Mouse (Mus musculus): Measurements from ENCODE around the gene Lmntd1. TPM values are rescaled to one million over a fixed set of nuclear protein-coding genes. Genes with fewer than 3 reads are reported as not detected.

Lmntd1 gene
- total and polyA plus RNA-seq, 3 experiments, result 0.08 to 0.43 (median 0.26) TPM

DNA sequence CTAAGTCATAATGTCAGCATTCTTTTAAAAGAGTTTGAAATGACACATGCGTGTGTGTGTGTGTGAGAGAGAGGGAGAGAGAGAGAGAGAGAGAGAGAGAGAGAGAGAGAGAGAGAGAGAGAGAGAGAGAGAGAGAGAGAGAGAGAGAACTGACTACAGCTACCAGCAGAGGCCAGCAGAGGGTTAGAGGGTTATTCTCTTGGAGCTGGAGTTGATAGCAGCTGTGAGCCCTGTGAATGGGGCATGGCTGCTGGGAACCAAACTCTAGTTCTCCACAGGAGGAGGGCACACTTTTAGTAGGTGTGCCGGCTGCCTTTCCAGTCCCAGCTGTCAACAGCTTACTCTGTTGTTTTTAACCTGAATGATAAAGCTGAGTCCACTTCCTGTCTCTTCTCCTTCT, 242.1 kb downstream of the Lmntd1 start:
- H3K4me1 ChIP-seq (ENCODE audit: control insufficient read depth in 1 of 2, insufficient read depth in 2 of 2), result peaks cover 0 to 13% of the 10 kb centered on the region in 2 experiments; a peak in 1 of 4 replicates
- dilution Hi-C loops (cut with MboI; ENCODE audit: extremely low pct_ligation_motif_present, extremely low pct_unique_long_range_greater_than_20kb, low sequenced_read_pairs) (no loop called here), in situ Hi-C loops (cut with MboI; ENCODE audit: low pct_ligation_motif_present, low pct_unique_long_range_greater_than_20kb, low sequenced_read_pairs) (no loop called here)
- no peak for DNase-seq (ENCODE audit: extremely low read depth)
- H3K79me2 ChIP-seq (replicated peaks; ENCODE audit: control insufficient read depth, extremely low read depth, insufficient read depth, poor library complexity, severe bottlenecking), result no peaks in the 10 kb centered on the region
- no peaks in the 10 kb centered on the region for H3K27me3 ChIP-seq (replicated peaks)
- no peak overlapping the region for H3K4me3 ChIP-seq (replicated peaks in 1 of 3; ENCODE audit: low read depth in 2 of 3, low read length in 2 of 3, poor library complexity in 1 of 3)
- H3K4me2 ChIP-seq (ENCODE audit: insufficient read depth, low read depth, poor library complexity, severe bottlenecking), result no peak overlapping the region
- H3K9ac ChIP-seq (ENCODE audit: insufficient read depth, low read depth), result no peak overlapping the region
- no peak overlapping the region for H3K27ac ChIP-seq (ENCODE audit: insufficient read depth, low read depth)
- no peaks in the 10 kb centered on the region for H3K9me3 ChIP-seq (replicated peaks; ENCODE audit: low read length)
- TF ChIP-seq RCOR1 (conservative IDR thresholded peaks at IDR 0.05; ENCODE audit: low read depth, low read length), result no peak
- peak; percentile 37 for TF ChIP-seq SMC3 (IDR thresholded peaks at IDR 0.05; ENCODE audit: low read depth, low read length)
- peak in 1 of 2 experiments; percentile 49; a peak in 2 of 4 replicates for TF ChIP-seq CTCF (conservative IDR thresholded peaks at IDR 0.05 in 1 of 2, IDR thresholded peaks at IDR 0.05 in 1 of 2; ENCODE audit: low read depth in 2 of 2, low read length in 2 of 2)
- no peak for TF ChIP-seq ETS1 (conservative IDR thresholded peaks at IDR 0.05; ENCODE audit: low read depth, low read length)
- peak; percentile 37 for TF ChIP-seq RAD21 (IDR thresholded peaks at IDR 0.05; ENCODE audit: low read depth, low read length)
- no peak for TF ChIP-seq KAT2A (IDR thresholded peaks at IDR 0.05; ENCODE audit: insufficient replicate concordance, low read length)
- TF ChIP-seq UBTF (IDR thresholded peaks at IDR 0.05; ENCODE audit: low read depth, low read length), result no peak
- no peak for TF ChIP-seq MAZ (IDR thresholded peaks at IDR 0.05; ENCODE audit: low read depth, low read length)
- no peaks in the 10 kb centered on the region for H3K36me3 ChIP-seq (replicated peaks in 1 of 2; ENCODE audit: control insufficient read depth in 1 of 2, insufficient read depth in 1 of 2, low read length in 1 of 2)

- no peak for DNase-seq (ENCODE audit: extremely low read depth)
- dilution Hi-C loops (cut with MboI; ENCODE audit: extremely low pct_ligation_motif_present, extremely low pct_unique_long_range_greater_than_20kb, low sequenced_read_pairs), result no loop called here
- Histone ChIP-seq H3K9me3 (replicated peaks; ENCODE audit: low read length) (no peaks in the 10 kb centered on the region), H3K36me3 (replicated peaks in 1 of 2; ENCODE audit: control insufficient read depth in 1 of 2, insufficient read depth in 1 of 2, low read length in 1 of 2) (no peaks in the 10 kb centered on the region), H3K9ac (ENCODE audit: insufficient read depth, low read depth) (no peak overlapping the region), H3K4me1 (ENCODE audit: control insufficient read depth in 1 of 2, insufficient read depth in 2 of 2) (peaks cover 0 to 13% of the 10 kb centered on the region in 2 experiments; a peak in 1 of 4 replicates), H3K4me3 (replicated peaks in 1 of 3; ENCODE audit: low read depth in 2 of 3, low read length in 2 of 3, poor library complexity in 1 of 3) (no peak overlapping the region), H3K27me3 (replicated peaks) (no peaks in the 10 kb centered on the region), H3K79me2 (replicated peaks; ENCODE audit: control insufficient read depth, extremely low read depth, insufficient read depth, poor library complexity, severe bottlenecking) (no peaks in the 10 kb centered on the region), H3K27ac (ENCODE audit: insufficient read depth, low read depth) (no peak overlapping the region), H3K4me2 (ENCODE audit: insufficient read depth, low read depth, poor library complexity, severe bottlenecking) (no peak overlapping the region)
- in situ Hi-C loops (cut with MboI; ENCODE audit: low pct_ligation_motif_present, low pct_unique_long_range_greater_than_20kb, low sequenced_read_pairs), result no loop called here
- TF ChIP-seq EP300 (IDR thresholded peaks at IDR 0.05; ENCODE audit: low read length), result no peak
- no peak for TF ChIP-seq POLR2AphosphoS2 (IDR thresholded peaks at IDR 0.05; ENCODE audit: low read depth, low read length)
- TF ChIP-seq POLR2A (IDR thresholded peaks at IDR 0.05; ENCODE audit: low read depth, low read length), result no peak
- no peak for TF ChIP-seq MAFK (IDR thresholded peaks at IDR 0.05; ENCODE audit: insufficient replicate concordance, low read length)
- no peak for TF ChIP-seq BHLHE40 (IDR thresholded peaks at IDR 0.05; ENCODE audit: low read depth, low read length)
- TF ChIP-seq UBTF (IDR thresholded peaks at IDR 0.05; ENCODE audit: low read depth, low read length), result no peak
Observed at GRCm38 (mm10) chr6:145371586-145371985, 242.5 kb downstream of the Lmntd1 start.

GRCm38 (mm10) chr6:145370302-145370701, 243.8 kb downstream of the Lmntd1 start:
- in situ Hi-C loops (cut with MboI; ENCODE audit: low pct_ligation_motif_present, low pct_unique_long_range_greater_than_20kb, low sequenced_read_pairs) (no loop called here), dilution Hi-C loops (cut with MboI; ENCODE audit: extremely low pct_ligation_motif_present, extremely low pct_unique_long_range_greater_than_20kb, low sequenced_read_pairs) (no loop called here)
- H3K9me3 ChIP-seq (replicated peaks; ENCODE audit: low read length), result no peaks in the 10 kb centered on the region
- H3K27me3 ChIP-seq (replicated peaks), result no peaks in the 10 kb centered on the region
- no peaks in the 10 kb centered on the region for H3K36me3 ChIP-seq (replicated peaks in 1 of 2; ENCODE audit: control insufficient read depth in 1 of 2, insufficient read depth in 1 of 2, low read length in 1 of 2)
- no peak for DNase-seq (ENCODE audit: extremely low read depth)
- no peak overlapping the region for H3K4me3 ChIP-seq (replicated peaks in 1 of 3; ENCODE audit: low read depth in 2 of 3, low read length in 2 of 3, poor library complexity in 1 of 3)
- H3K9ac ChIP-seq (ENCODE audit: insufficient read depth, low read depth), result no peak overlapping the region
- no peak overlapping the region for H3K4me2 ChIP-seq (ENCODE audit: insufficient read depth, low read depth, poor library complexity, severe bottlenecking)
- H3K27ac ChIP-seq (ENCODE audit: insufficient read depth, low read depth), result no peak overlapping the region
- TF ChIP-seq ETS1 (conservative IDR thresholded peaks at IDR 0.05; ENCODE audit: low read depth, low read length) (no peak), ZC3H11A (IDR thresholded peaks at IDR 0.05; ENCODE audit: low read depth, low read length) (no peak), SMC3 (IDR thresholded peaks at IDR 0.05; ENCODE audit: low read depth, low read length) (no peak), SIN3A (IDR thresholded peaks at IDR 0.05; ENCODE audit: low read length) (no peak), MYC (IDR thresholded peaks at IDR 0.05; ENCODE audit: low read depth, low read length) (no peak), CHD2 (IDR thresholded peaks at IDR 0.05; ENCODE audit: low read length) (no peak), MXI1 (IDR thresholded peaks at IDR 0.05; ENCODE audit: low read depth, low read length) (no peak), IRF4 (IDR thresholded peaks at IDR 0.05; ENCODE audit: low read depth, low read length) (no peak), ELF1 (IDR thresholded peaks at IDR 0.05; ENCODE audit: low read depth, low read length) (no peak), NRF1 (IDR thresholded peaks at IDR 0.05; ENCODE audit: low read depth, low read length) (no peak), GABPA (IDR thresholded peaks at IDR 0.05; ENCODE audit: insufficient replicate concordance, low read depth, low read length) (no peak), USF1 (IDR thresholded peaks at IDR 0.05; ENCODE audit: low read depth, low read length) (no peak), ZNF384 (IDR thresholded peaks at IDR 0.05; ENCODE audit: low read depth, low read length) (no peak), MAZ (IDR thresholded peaks at IDR 0.05; ENCODE audit: low read depth, low read length) (no peak), RCOR1 (conservative IDR thresholded peaks at IDR 0.05; ENCODE audit: low read depth, low read length) (no peak), KAT2A (IDR thresholded peaks at IDR 0.05; ENCODE audit: insufficient replicate concordance, low read length) (no peak), MAFK (IDR thresholded peaks at IDR 0.05; ENCODE audit: insufficient replicate concordance, low read length) (no peak), MAX (IDR thresholded peaks at IDR 0.05; ENCODE audit: low read length) (no peak), CTCF (conservative IDR thresholded peaks at IDR 0.05 in 1 of 2, IDR thresholded peaks at IDR 0.05 in 1 of 2; ENCODE audit: low read depth in 2 of 2, low read length in 2 of 2) (no peak)
- peaks cover 0 to 13% of the 10 kb centered on the region in 2 experiments; a peak in 1 of 4 replicates for H3K4me1 ChIP-seq (ENCODE audit: control insufficient read depth in 1 of 2, insufficient read depth in 2 of 2)
- H3K79me2 ChIP-seq (replicated peaks; ENCODE audit: control insufficient read depth, extremely low read depth, insufficient read depth, poor library complexity, severe bottlenecking), result no peaks in the 10 kb centered on the region

Measured in CH12.LX (cell line).